In the genomic region with DNA sequence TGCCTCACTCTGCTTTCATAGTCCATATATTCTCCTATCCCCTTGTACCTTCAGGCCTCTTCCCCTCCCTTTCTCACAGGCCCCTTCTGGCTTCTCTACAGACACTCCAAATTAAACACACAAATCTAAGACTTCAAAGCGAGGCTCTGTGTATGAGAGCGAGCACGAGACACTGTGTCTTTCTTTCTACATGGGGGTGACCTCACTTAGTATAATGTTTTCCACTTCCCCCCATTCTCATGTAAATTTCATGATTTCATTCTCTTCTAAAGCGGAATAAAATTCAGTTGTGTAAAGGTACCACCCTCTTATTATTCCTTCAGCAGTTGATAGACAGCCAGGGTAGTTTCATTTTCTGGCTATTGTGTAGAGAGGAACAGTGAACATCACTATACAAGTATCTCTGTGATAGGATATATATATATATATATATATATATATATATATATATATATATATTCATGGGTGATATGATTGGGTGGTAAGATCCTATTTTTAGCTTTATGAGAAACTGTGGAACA, we compare ENCODE assay signal across 19 mouse cellular contexts. TPM values are rescaled to one million over a fixed set of nuclear protein-coding genes. Genes with fewer than 3 reads are reported as not detected.
"Had no signal": no experiment of that assay in that cellular context is flagged by ENCODE, and none has a peak within 500 bp of the region (broad histone marks: within the 10 kb centered on the region; RNA-seq: fewer than 3 reads in every experiment).

No protein-coding gene starts in this region.

- DNase-seq: lung, adult 18-20 months; lung, embryonic 14.5 days; lung, postnatal 10 days; lung, postnatal 4 days; retina, postnatal 1 day; right cerebral cortex, adult 18-20 months; right cerebral cortex, postnatal 25 days; right cerebral cortex, postnatal 4 days; spleen, adult 18-20 months; thymus, adult 18-20 months; thymus, postnatal 14 days; thymus, postnatal 36 days had no signal

- H3K27me3 ChIP-seq: midbrain, embryonic 13.5 days; midbrain, embryonic 15.5 days; neural tube, embryonic 13.5 days; neural tube, embryonic 15.5 days had no signal

- H3K36me3 ChIP-seq: midbrain, embryonic 10.5 days; midbrain, embryonic 13.5 days; midbrain, embryonic 15.5 days; neural tube, embryonic 13.5 days; neural tube, embryonic 15.5 days had no signal

- H3K9ac ChIP-seq: lung, embryonic 14.5 days; midbrain, embryonic 13.5 days; midbrain, embryonic 15.5 days; neural tube, embryonic 13.5 days; neural tube, embryonic 15.5 days had no signal

- ATAC-seq: midbrain, embryonic 13.5 days; midbrain, embryonic 15.5 days had no signal

- H3K9me3 ChIP-seq: midbrain, embryonic 10.5 days; midbrain, embryonic 13.5 days; midbrain, embryonic 15.5 days; neural tube, embryonic 13.5 days; neural tube, embryonic 15.5 days had no signal

- H3K4me3 ChIP-seq: midbrain, embryonic 10.5 days; midbrain, embryonic 13.5 days; midbrain, embryonic 15.5 days; myocyte; neural tube, embryonic 13.5 days; neural tube, embryonic 15.5 days had no signal

- H3K4me1 ChIP-seq: midbrain, embryonic 10.5 days; midbrain, embryonic 15.5 days had no signal

- H3K4me2 ChIP-seq: lung, embryonic 14.5 days; midbrain, embryonic 13.5 days; midbrain, embryonic 15.5 days; neural tube, embryonic 13.5 days; neural tube, embryonic 15.5 days had no signal

- H3K27ac ChIP-seq: midbrain, embryonic 10.5 days had no signal

RNA-seq across cellular contexts. Expression of gene Adgrd1, which starts 21.1 kb away (rescaled TPM):
- total RNA-seq: megakaryocyte, adult 5-6 weeks had no signal
